Mouse (Mus musculus) telencephalon, adult 2 months (tissue): ENCODE results near the gene Camkk1.

ENCODE experiments used
- DNase-seq: peaks from one replicate; pipeline ENCODE4 v3.0.0-alpha.2; 2011; ENCODE audit warnings: low read depth, low spot score

Gene Camkk1

GRCm38 (mm10) chr11:73052795-73053194 lies 34.0 kb downstream of the Camkk1 start:
- no peak for DNase-seq

DNA sequence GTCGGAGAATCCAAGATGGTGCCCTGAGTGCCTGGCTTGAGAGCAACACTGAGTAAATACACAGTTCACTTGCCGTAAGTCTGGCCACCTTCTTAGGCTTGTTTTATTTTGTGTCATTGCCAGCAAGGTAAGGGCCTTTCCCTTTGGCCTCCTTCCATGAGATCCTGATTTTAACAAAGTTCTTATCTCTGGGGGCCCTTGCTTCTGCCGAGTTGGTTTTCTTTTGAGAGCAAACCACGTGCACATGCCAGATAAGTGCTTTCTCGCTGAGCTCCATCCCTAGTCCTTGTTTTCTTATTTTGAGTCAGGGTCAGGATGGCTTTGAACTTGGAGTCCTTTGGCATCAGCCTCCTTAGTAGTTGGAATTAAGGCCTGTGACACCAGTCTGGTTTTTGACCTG lies 38.9 kb downstream of the Camkk1 start:
- DNase-seq = no peak

DNA sequence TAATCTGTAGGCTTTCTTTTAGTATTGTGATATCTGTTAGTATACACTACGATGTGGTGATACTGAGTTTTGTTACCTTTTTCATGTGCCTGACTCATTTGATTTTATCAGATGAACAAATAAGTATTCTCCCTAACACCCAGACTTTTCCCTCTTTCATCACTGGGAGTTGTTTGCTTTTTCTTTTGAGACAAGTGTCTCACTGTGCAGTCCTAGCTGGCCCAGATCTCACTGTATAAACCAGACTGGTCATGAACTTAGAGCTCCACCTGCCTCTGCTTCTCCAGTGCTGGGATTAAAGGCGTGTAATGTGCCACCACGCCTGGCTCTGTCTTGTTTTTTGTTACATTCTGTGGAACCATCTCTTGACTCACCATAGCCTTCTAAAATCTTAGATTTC lies 40.8 kb downstream of the Camkk1 start:
- DNase-seq = no peak

DNA sequence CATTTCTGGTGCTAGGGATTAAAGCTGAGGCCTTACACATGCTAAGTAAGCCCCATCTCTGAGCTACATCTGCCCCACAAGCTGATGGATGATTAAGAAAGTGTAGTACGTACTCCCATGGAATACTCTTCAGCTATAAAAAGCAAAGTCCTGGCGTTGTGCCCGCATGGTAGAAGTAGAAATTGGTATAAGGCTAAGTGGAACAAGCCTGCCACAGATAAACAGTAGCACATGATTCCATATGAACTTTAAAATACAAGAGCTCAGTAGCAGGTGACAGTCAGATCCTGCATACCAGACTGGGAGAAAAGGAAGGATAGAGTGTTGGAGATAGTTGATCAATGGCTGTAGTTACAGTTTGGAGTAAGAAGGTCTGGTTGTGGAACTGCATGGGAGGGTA lies 42.6 kb downstream of the Camkk1 start:
- no peak for DNase-seq

GRCm38 (mm10) chr11:73071839-73072238 lies 53.0 kb downstream of the Camkk1 start:
- no peak for DNase-seq

DNA sequence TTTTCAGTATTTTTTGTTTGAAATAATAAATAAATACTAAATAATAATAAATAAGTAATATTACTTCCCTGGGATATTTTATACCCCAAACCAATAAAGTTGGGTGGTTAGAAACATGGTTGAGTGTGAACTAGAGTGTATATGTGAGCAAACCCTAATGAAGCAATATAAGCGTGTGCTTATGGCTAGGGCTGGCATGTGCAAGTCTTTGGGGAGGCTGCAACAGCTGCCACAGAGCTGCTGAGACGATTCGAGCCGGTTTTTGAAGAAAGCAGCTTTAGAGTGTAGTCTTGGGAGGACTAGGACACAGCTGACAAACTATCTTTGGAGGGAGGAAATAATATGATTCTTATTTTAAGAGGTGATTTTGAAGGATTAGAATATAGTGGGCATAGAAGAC lies 57.5 kb downstream of the Camkk1 start:
- no peak for DNase-seq

- DNase-seq = no peak
These were observed 57.9 kb downstream of the Camkk1 start for GRCm38 (mm10) chr11:73076733-73077132.

DNA sequence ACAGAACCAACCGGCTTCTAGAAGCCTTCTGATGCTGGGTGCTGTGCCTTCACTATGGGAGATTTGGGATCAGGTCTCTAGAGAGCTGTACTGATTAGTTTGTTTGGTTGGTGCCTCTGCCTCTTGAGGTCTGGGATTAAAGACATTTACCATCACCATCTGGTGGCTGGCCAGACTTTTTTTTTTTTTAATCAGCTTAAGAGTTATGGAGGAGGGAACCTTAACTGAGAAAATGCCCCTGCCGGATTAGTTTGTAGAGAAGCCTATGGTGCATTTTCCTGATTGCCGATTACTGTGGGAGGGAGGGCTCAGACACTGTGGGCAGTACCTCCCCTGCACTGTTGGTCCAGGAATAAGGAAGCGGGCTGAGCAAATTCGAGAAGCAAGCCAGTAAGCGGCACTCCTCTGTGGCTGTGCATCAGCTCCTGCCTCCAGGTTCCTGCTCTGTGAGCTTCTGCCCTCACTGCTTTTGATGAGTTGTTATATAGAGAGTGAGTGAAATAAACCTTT lies 58.5 kb downstream of the Camkk1 start:
- DNase-seq = no peak

- no peak for DNase-seq
These were observed 59.8 kb downstream of the Camkk1 start for GRCm38 (mm10) chr11:73078615-73079014.

DNA sequence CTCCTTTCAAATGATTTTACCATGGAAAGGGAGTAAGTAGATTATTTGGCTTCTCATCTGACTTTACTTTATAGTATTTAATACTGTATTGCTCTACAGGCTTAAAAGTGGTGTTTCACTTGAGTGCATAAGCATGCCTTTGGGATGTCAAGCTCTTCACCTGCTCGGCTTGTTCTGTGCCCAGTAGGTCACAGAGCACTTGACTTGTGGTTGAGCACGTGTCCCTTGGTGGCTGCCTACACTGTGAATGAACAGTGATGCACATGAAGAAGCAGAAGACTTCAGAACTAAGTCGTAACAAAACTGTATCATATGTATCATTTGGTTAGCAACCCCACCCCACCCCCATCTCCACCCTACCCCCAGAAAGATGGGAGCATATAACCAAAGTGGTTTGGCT lies 61.5 kb downstream of the Camkk1 start:
- DNase-seq = no peak

DNA sequence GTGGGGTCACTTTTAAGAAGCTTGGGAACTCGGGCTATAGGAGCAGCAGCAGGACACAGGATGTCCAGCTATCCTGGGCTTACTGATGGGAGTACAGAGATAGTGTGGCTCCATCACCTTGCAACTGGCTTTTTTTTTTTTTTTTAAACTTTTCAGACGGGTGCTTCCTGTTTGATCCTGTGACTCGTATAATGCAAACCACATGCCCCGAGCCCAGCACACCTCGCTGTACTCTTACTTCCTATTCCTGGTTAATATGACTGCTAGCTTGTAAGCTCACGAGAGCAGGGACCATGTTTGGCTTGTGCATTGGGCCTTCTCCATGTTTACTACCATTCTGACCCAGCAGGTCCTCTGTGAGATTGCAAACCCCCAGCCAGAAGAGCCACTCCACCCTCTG lies 65.5 kb downstream of the Camkk1 start:
- DNase-seq = no peak

- DNase-seq = no peak
These were observed 66.0 kb downstream of the Camkk1 start for GRCm38 (mm10) chr11:73084804-73085231.

GRCm38 (mm10) chr11:73085391-73085790 lies 66.6 kb downstream of the Camkk1 start:
- no peak for DNase-seq

DNA sequence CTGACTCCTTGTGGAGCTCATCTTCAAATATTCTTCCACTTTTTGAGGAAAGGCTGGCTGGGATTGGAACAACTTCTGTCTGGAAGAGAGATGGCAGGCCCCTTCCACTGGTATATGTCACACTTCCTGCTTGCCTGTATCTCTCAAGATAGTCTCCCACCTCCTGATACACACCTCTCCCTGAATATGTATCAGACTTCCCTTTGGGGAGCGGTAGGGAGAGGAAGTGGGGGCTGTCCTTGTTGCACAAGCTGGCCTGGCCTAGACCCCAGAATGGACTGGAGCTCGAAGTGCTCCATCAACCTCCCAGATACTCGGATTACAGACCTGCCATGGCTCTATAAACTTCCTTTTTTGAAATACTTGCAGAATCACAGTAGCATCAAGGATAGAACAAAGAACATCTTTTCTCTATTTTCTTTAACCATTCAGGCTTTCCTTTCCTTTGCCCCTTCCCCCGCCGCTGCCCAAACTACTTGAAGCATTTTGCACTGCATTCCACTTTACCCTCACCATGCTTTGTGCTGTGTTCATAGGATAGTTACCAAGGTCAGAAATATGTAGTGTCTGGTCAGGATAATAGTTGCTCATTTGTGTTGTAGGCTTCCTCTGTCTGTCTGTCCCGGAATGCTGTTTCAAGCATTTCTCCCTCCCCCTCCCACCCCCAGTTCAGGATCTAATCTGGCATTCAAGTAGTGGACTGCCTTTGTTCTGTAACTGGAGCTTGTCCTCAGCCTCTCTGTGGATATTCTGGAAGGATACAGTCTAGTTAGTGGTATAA lies 69.1 kb downstream of the Camkk1 start:
- no peak for DNase-seq

DNA sequence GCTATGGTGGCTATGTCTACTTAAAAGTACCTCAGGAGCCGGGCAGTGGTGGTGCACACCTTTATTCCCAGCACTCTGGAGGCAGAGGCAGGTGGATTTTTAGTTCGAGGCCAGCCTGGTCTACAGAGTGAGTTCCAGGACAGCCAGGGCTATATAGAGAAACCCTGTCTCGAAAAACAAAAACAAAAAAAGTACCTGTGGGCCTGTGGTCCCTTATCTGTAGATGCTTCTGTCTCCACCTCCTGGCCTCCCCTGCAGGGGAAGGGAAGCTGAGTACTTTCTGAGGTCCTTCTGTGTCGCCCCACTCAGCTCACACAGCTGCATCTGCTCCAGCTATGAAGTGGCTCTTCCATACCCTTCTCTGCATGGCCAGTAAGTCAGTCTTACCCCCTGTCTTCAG lies 71.5 kb downstream of the Camkk1 start, which contains the start of gene Itgae:
Itgae (plus strand) TSS at position 301 of the 400 bp plus-strand sequence.
- DNase-seq = no peak

DNA sequence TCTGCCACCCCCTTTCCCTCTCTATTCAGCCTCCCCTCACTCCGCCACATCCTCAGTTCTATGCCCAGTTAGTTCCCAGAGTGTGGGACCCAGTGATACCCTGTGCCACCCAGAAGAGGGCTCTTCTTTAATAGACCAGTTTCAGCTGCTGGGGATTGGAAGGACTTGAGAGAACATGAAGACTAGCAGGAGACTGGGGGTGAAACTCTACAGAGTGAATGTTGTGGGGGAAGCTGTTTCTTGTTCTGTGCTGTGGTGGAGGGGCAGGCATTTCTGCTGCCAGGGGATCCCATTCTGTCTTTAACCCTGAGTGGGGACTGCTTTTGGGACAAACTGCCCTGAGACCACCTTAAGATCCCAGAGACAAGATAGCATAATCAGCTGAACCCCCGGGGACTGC lies 72.0 kb downstream of the Camkk1 start:
- no peak for DNase-seq
